Mouse (Mus musculus): ENCODE measurements around the gene Mtap. TPM values are rescaled to one million over a fixed set of nuclear protein-coding genes. Genes with fewer than 3 reads are reported as not detected.

Mtap gene
- total and polyA plus RNA-seq, 3 experiments = 36.7 to 52.0 (median 45.4) TPM

DNA sequence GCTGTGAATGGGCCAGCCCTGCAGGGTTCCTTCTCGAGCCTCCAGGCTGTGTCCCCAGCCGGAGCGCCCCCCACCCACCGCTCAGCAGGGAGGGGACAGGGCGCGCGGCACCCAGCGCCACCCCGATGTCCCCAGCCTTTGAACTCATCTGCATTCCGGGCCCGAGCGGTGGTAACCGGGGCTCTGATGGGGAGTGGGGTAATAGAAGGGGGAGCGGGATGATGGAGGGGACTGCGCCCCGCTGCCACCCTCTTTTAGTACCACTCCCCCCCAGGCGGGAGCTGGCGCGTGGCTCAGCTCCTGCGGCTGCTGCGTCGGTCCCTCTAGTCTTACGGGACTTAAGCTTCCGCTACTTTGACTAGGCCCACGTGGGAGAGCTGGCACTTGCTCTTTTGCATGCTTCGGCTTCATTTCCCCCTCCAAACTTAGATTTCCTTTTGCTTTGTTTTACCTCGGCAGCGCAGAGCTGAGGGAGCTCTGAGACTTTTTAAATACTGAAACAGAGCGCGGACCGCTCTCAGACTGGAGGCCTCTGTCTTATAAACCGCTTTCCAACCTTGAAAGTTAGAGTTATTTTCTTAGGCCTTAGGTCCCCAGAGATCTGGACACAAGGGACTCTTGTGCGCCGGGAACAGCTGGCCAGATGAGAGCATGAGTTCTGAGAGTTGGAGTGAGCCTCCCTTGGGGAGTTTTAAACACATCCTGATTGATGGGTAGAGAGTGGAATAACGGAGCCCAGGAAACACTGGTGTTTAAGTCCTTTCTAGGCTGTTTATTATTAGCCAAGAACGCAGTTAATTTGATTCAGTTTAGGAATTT, 829 bp downstream of the Mtap start (continued):
- TF ChIP-seq MAFK (IDR thresholded peaks at IDR 0.05; ENCODE audit: borderline replicate concordance, low read depth, low read length) (no peak), EP300 (IDR thresholded peaks at IDR 0.05; ENCODE audit: low read depth in 1 of 2, low read length in 2 of 2) (no peak), MYB (IDR thresholded peaks at IDR 0.05; ENCODE audit: low read depth, low read length) (no peak), ZC3H11A (IDR thresholded peaks at IDR 0.05; ENCODE audit: low read depth, low read length) (no peak)

- Histone ChIP-seq H3K9ac (ENCODE audit: control insufficient read depth, low read depth, low read length, poor library complexity, severe bottlenecking) (peak overlapping the region; percentile 90), H3K27me3 (ENCODE audit: control insufficient read depth in 1 of 2, insufficient read depth in 2 of 2, low read length in 2 of 2) (no peaks in the 10 kb centered on the region), H3K36me3 (ENCODE audit: control insufficient read depth in 1 of 2, insufficient read depth in 2 of 2, low read length in 2 of 2) (peaks cover 0 to 51% of the 10 kb centered on the region in 2 experiments; a peak in 2 of 4 replicates), H3K79me2 (ENCODE audit: control insufficient read depth, insufficient read depth, low read length, poor library complexity) (peaks cover 42% of the 10 kb centered on the region), H3K4me3 (ENCODE audit: control insufficient read depth in 1 of 2, insufficient read depth in 1 of 2, low read depth in 2 of 2, low read length in 2 of 2) (peak overlapping the region; percentile 89 to 91), H3K4me1 (ENCODE audit: control insufficient read depth in 1 of 2, insufficient read depth in 2 of 2, low read length in 2 of 2) (peaks cover 7 to 20% of the 10 kb centered on the region in 2 experiments; a peak in 3 of 4 replicates), H3K9me3 (replicated peaks; ENCODE audit: insufficient read depth, low read length) (no peaks in the 10 kb centered on the region), H3K27ac (ENCODE audit: control insufficient read depth, low read depth, low read length) (no peak overlapping the region)
- TF ChIP-seq MYC (IDR thresholded peaks at IDR 0.05; ENCODE audit: low read depth, low read length) (no peak), TBP (IDR thresholded peaks at IDR 0.05; ENCODE audit: low read depth, low read length) (no peak), RCOR1 (IDR thresholded peaks at IDR 0.05; ENCODE audit: low read depth, low read length) (no peak), TCF12 (IDR thresholded peaks at IDR 0.05; ENCODE audit: low read depth, low read length) (no peak), ETS1 (IDR thresholded peaks at IDR 0.05; ENCODE audit: low read depth, low read length) (no peak), RAD21 (IDR thresholded peaks at IDR 0.05; ENCODE audit: low read depth, low read length) (no peak), E2F4 (IDR thresholded peaks at IDR 0.05; ENCODE audit: borderline replicate concordance, low read depth, low read length) (no peak), CHD1 (IDR thresholded peaks at IDR 0.05; ENCODE audit: low read depth, low read length) (no peak), MEF2A (IDR thresholded peaks at IDR 0.05; ENCODE audit: extremely low read depth, insufficient replicate concordance, low read depth, low read length, poor library complexity, severe bottlenecking) (no peak), NELFE (IDR thresholded peaks at IDR 0.05; ENCODE audit: low read depth, low read length) (no peak), GABPA (IDR thresholded peaks at IDR 0.05; ENCODE audit: low read depth, low read length) (no peak), JUND (IDR thresholded peaks at IDR 0.05; ENCODE audit: low read depth, low read length) (no peak), ZC3H11A (IDR thresholded peaks at IDR 0.05; ENCODE audit: low read depth, low read length) (no peak), USF2 (IDR thresholded peaks at IDR 0.05; ENCODE audit: borderline replicate concordance in 1 of 2, insufficient read depth in 1 of 2, low read depth in 1 of 2, low read length in 2 of 2) (no peak), HCFC1 (IDR thresholded peaks at IDR 0.05; ENCODE audit: low read depth, low read length) (no peak), MAZ (IDR thresholded peaks at IDR 0.05; ENCODE audit: low read depth, low read length) (no peak)
- DNase-seq (ENCODE audit: low read depth, low spot score) = no peak
These were observed 1.4 kb downstream of the Mtap start for GRCm38 (mm10) chr4:89138361-89138651.

Data from MEL (cell line).